Mouse (Mus musculus) thymus, adult 2 months (tissue): ENCODE data around the gene Myh9. TPM values are rescaled to one million over a fixed set of nuclear protein-coding genes. Genes with fewer than 3 reads are reported as not detected.

ENCODE experiments used
- DNase-seq: peaks from one replicate; pipeline ENCODE4 v3.0.0; 2021
- H3K27ac ChIP-seq: fragments of 200-500 bp; 2 replicates; pipeline ENCODE4 v1.5.1; 2012; ENCODE audit warnings: low read length, control low read depth; ENCODE audit not compliant: control insufficient read depth, insufficient read depth
- H3K27me3 ChIP-seq: fragments of 200-500 bp; 2 replicates; pipeline ENCODE4 v1.6.1; 2012; ENCODE audit warnings: mild to moderate bottlenecking, low read length, moderate library complexity, mixed read lengths; ENCODE audit not compliant: control insufficient read depth, insufficient read depth
- H3K36me3 ChIP-seq: fragments of 200-500 bp; 2 replicates; pipeline ENCODE4 v1.6.1; 2012; ENCODE audit warnings: mild to moderate bottlenecking, low read length, moderate library complexity; ENCODE audit not compliant: control insufficient read depth, insufficient read depth
- H3K4me1 ChIP-seq: fragments of 200-500 bp; replicated peaks from 2 replicates; pipeline ENCODE4 v1.6.1; 2012; ENCODE audit warnings: low read length; ENCODE audit not compliant: control insufficient read depth, insufficient read depth
- H3K4me3 ChIP-seq: fragments of 200-500 bp; 2 replicates; pipeline ENCODE4 v1.5.1; 2012; ENCODE audit warnings: mild to moderate bottlenecking, low read length, control low read depth, moderate library complexity; ENCODE audit not compliant: control insufficient read depth, insufficient read depth
- CTCF ChIP-seq: fragments of 200-500 bp; IDR thresholded peaks from 2 replicates; pipeline ENCODE4 v1.5.1; 2012; ENCODE audit warnings: mild to moderate bottlenecking, control low read depth, low read length, moderate library complexity, borderline replicate concordance; ENCODE audit not compliant: control insufficient read depth, poor library complexity, insufficient read depth; ENCODE audit errors: extremely low read depth
- POLR2A ChIP-seq: fragments of 200-500 bp; IDR thresholded peaks from 2 replicates; pipeline ENCODE4 v1.6.1; 2012; ENCODE audit warnings: mild to moderate bottlenecking, low read length, control low read depth, moderate library complexity; ENCODE audit not compliant: control insufficient read depth, poor library complexity, insufficient read depth; ENCODE audit errors: extremely low read depth
- WGBS: fragments of 180-500 bp; shearing (Covaris S2); methylation state at CpG from one replicate; pipeline ENCODE4 v1.1.7; 2018; 5-methylcytosine and 5-hydroxymethylcytosine counted together
- polyA plus RNA-seq: library from polyadenylated mRNA; depleted of rRNA; stranded (reverse); fragments of >200 nt; gene quantifications from 2 replicates; pipeline ENCODE4 v1.2.3, GENCODE M21; 2012

Gene Myh9
- polyA plus RNA-seq, 1 experiment: 167 TPM

DNA sequence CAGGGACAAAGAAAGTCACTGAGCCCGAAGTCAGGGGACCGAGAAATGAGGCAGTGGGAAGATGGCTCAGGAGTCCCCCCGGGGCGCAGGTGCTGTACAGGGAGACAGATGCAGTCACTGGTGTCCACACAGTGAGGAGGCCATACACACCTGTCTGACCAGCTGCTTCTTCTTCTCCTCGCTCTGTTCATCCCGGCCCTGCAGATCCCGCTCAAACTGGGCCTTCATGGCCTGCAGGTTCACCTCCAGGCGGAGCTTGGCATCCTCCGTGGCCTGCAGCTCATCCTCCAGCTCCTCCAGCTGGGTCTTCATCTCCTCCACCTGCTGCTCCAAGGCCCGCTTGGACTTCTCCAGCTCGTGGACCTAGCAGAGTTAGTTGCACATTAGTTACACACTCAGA is 75.0 kb downstream of the Myh9 start:
- Histone ChIP-seq H3K27me3 (no peaks in the 10 kb centered on the region), H3K36me3 (peaks cover 99% of the 10 kb centered on the region), H3K4me3 (no peak overlapping the region), H3K4me1 (no peaks in the 10 kb centered on the region), H3K27ac (no peak overlapping the region)
- no peak for TF ChIP-seq POLR2A
- no peak for TF ChIP-seq CTCF
- WGBS: 96% methylated on average over 11 of the region's 11 CpGs
- DNase-seq: no peak

GRCm38 (mm10) chr15:77765484-77766093 is 76.4 kb downstream of the Myh9 start:
- Histone ChIP-seq H3K4me3 (no peak overlapping the region), H3K27ac (no peak overlapping the region), H3K36me3 (peaks cover 99% of the 10 kb centered on the region), H3K4me1 (no peaks in the 10 kb centered on the region), H3K27me3 (no peaks in the 10 kb centered on the region)
- no peak for DNase-seq
- WGBS: 94% methylated on average over 16 of the region's 16 CpGs
- TF ChIP-seq POLR2A (no peak), CTCF (no peak)

DNA sequence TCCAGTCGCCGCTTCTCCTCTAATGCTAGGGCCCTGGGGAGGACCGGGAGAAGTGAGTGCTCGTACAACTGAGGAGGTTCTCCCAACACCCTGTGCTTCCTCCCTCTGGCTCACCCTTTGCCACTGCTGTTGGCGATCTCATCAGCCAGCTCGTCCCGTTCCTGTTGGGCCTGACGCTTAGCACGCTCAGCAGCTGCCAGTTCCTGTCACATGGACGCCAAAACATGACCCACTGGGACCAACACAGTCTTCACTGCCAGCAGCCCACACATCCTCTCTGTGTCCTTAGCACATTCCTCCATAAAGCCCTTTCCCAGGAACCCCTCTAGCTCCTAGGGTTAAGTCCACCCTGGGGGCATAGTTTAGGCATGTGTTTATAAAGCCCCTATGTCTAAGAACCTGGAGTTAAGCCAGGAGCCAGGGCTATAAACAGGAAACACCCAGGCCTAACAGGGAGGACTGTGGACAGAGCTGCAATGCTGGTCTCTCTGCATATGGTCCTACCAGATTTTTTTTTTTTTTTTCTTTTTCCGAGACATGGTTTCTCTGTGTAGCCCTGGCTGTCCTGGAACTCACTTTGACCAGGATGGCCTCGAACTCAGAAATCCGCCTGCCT is 77.5 kb downstream of the Myh9 start:
- Histone ChIP-seq H3K27me3 (no peaks in the 10 kb centered on the region), H3K4me3 (no peak overlapping the region), H3K36me3 (peaks cover 94% of the 10 kb centered on the region), H3K27ac (no peak overlapping the region), H3K4me1 (no peaks in the 10 kb centered on the region)
- WGBS: 91% methylated on average over 13 of the region's 13 CpGs
- DNase-seq: no peak
- TF ChIP-seq CTCF (no peak), POLR2A (no peak)

GRCm38 (mm10) chr15:77763702-77764101 is 78.3 kb downstream of the Myh9 start:
- H3K27ac ChIP-seq: no peak overlapping the region
- TF ChIP-seq POLR2A: no peak
- no peak for TF ChIP-seq CTCF
- no peaks in the 10 kb centered on the region for H3K4me1 ChIP-seq
- no peak for DNase-seq
- H3K4me3 ChIP-seq: no peak overlapping the region
- H3K36me3 ChIP-seq: peaks cover 86% of the 10 kb centered on the region
- 93% methylated on average over 11 of the region's 11 CpGs for WGBS
- no peaks in the 10 kb centered on the region for H3K27me3 ChIP-seq

GRCm38 (mm10) chr15:77763050-77763449 is 78.9 kb downstream of the Myh9 start:
- WGBS: 96% methylated on average over 16 of the region's 16 CpGs
- Histone ChIP-seq H3K27me3 (no peaks in the 10 kb centered on the region), H3K36me3 (peaks cover 79% of the 10 kb centered on the region), H3K27ac (no peak overlapping the region), H3K4me1 (no peaks in the 10 kb centered on the region), H3K4me3 (no peak overlapping the region)
- TF ChIP-seq CTCF (no peak), POLR2A (no peak)
- DNase-seq: no peak

DNA sequence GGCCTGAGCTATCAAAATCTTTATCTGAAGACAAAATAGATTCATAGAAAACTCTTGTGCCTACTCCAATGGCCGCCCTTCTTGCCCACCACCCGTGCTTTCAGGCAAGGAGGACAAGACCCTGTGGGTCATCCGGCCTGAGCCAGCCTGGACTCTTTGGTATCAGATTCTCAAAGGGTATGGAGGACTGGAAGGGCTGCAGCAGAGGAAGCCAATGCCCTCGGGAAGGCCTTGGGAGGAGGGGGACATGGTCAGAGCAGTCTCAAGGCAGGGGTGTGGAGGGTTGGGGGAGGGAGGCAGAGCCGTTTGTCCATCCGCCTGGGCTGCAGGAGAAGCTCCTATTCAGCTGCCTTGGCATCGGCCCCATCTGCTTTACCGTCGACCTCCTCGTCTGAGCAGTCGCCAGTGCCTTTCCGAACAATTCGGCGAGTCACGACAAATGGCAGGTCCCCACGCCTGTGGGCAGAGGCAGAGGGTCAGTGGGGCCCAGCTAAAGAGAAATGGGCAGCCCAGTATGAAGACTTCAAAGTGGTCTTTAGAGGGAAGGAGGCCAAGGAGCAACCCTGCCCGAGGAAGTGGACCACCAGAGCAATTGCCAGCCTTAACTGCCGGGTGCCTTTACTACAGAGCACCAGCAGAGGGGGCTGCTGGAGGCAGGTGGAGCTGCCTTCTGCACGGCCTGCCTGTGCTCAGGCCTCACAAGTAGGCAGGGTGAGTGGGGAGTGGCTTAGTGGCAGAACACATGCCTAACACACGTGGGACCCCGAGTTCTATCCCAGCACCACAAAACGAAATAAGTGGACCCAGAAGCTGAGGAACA is 80.2 kb downstream of the Myh9 start:
- H3K4me1 ChIP-seq: no peaks in the 10 kb centered on the region
- no peak for TF ChIP-seq POLR2A
- peak; percentile 80 for TF ChIP-seq CTCF
- no peak overlapping the region for H3K27ac ChIP-seq
- DNase-seq: peak; percentile 59
- peaks cover 67% of the 10 kb centered on the region for H3K36me3 ChIP-seq
- no peaks in the 10 kb centered on the region for H3K27me3 ChIP-seq
- no peak overlapping the region for H3K4me3 ChIP-seq
- WGBS: 79% methylated on average over 22 of the region's 22 CpGs
